Mouse (Mus musculus) neutrophil, adult 83 days (primary cell): Measurements from ENCODE around the gene Wnt2b. TPM values are rescaled to one million over a fixed set of nuclear protein-coding genes. Genes with fewer than 3 reads are reported as not detected.

ENCODE experiments used
- total RNA-seq, 2 experiments: library from RNA; stranded (reverse); gene quantifications; one replicate each; pipeline ENCODE4 v1.2.4; 2023

Wnt2b gene
- not detected for total RNA-seq

GRCm38 (mm10) chr3:104961066-104962059 lies at the start of gene Wnt2b:
Gene Wnt2b, minus strand, starts transcription at chr3:104961921.

Other genes with a start within 250 kb of the Wnt2b start
- gene Ppm1j, start 180.9 kb downstream of the Wnt2b start, total RNA-seq: not detected
- gene Fam19a3, start 180.1 kb downstream of the Wnt2b start, total RNA-seq: not detected
- 10 to 100 TPM; 17.7 to 23.4 TPM for gene Rhoc, start 173.5 kb downstream of the Wnt2b start, total RNA-seq
- gene Mov10, start 143.4 kb downstream of the Wnt2b start, total RNA-seq: 10 to 100 TPM; 54.0 to 73.3 TPM
- gene St7l, start 97.9 kb downstream of the Wnt2b start, total RNA-seq: 10 to 100 TPM; 25.9 to 27.2 TPM
- gene Capza1, start 97.4 kb downstream of the Wnt2b start, total RNA-seq: 100 to 1,000 TPM; 231 to 274 TPM
- gene Cttnbp2nl, start 91.2 kb upstream of the Wnt2b start, total RNA-seq: under 1 TPM; 0.44 to 0.46 TPM
- not detected for gene 4930564D02Rik, start 104.9 kb upstream of the Wnt2b start, total RNA-seq